ENCODE assay signal across 27 mouse cellular contexts in the genomic region with DNA sequence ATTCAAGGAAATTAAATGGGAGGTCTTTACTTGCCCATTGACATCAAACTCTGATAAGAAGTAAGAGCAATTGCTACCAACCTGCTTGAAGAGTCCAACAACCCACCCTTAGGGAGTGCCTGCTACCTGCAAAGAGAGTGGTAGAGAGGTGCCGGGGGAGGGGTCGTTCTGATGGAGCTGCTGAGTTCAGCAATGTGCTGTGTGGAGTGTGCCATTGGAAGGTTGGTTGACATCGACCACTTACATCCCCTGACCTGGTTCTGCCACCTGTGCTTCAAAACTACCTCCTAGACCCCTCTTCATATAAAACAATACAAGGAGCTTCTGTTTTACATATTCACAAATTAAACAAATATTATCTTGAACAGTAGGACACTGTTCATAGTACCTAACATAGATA. TPM values are rescaled to one million over a fixed set of nuclear protein-coding genes. Genes with fewer than 3 reads are reported as not detected.
"Had no signal": no experiment of that assay in that cellular context is flagged by ENCODE, and none has a peak within 500 bp of the region (broad histone marks: within the 10 kb centered on the region; RNA-seq: fewer than 3 reads in every experiment).

No protein-coding gene starts in this region.

- DNase-seq: lung, embryonic 14.5 days; lung, postnatal 10 days; lung, postnatal 4 days; midbrain, embryonic 14.5 days; retina, postnatal 1 day; right cerebral cortex, adult 18-20 months; right cerebral cortex, postnatal 25 days; right cerebral cortex, postnatal 4 days; spleen, adult 18-20 months; thymus, adult 18-20 months; thymus, postnatal 14 days; thymus, postnatal 36 days had no signal

- H3K36me3 ChIP-seq: midbrain, embryonic 10.5 days; midbrain, embryonic 12.5 days; neural tube, embryonic 13.5 days; neural tube, embryonic 15.5 days had no signal

- H3K9me3 ChIP-seq: midbrain, embryonic 10.5 days; midbrain, embryonic 12.5 days; neural tube, embryonic 13.5 days; neural tube, embryonic 15.5 days had no signal

- H3K27me3 ChIP-seq: midbrain, embryonic 12.5 days; neural tube, embryonic 13.5 days; neural tube, embryonic 15.5 days had no signal

- H3K9ac ChIP-seq: liver, embryonic 14.5 days; lung, embryonic 14.5 days; midbrain, embryonic 12.5 days; neural tube, embryonic 13.5 days; neural tube, embryonic 15.5 days had no signal

- H3K4me1 ChIP-seq: midbrain, embryonic 10.5 days; midbrain, embryonic 12.5 days; neural tube, embryonic 13.5 days; neural tube, embryonic 15.5 days had no signal

- H3K4me2 ChIP-seq: lung, embryonic 14.5 days; midbrain, embryonic 12.5 days; neural tube, embryonic 13.5 days; neural tube, embryonic 15.5 days had no signal

- H3K27ac ChIP-seq: liver, embryonic 14.5 days; midbrain, embryonic 10.5 days; midbrain, embryonic 12.5 days; neural tube, embryonic 13.5 days; neural tube, embryonic 15.5 days had no signal

- H3K4me3 ChIP-seq: midbrain, embryonic 10.5 days; midbrain, embryonic 12.5 days; neural tube, embryonic 13.5 days; neural tube, embryonic 15.5 days had no signal

RNA-seq across cellular contexts. Expression of gene Tchhl1, which starts 58.7 kb away (rescaled TPM):
- total RNA-seq: megakaryocyte, adult 5-6 weeks; megakaryocyte-erythroid progenitor cell, adult 5-6 weeks; midbrain, postnatal 0 days; monocyte, adult 5-6 weeks had no signal
- polyA plus RNA-seq: liver, embryonic 14.5 days; liver, embryonic 16.5 days; lung, embryonic 14.5 days; lung, embryonic 16.5 days; midbrain, embryonic 10.5 days; midbrain, embryonic 12.5 days; midbrain, embryonic 14.5 days; midbrain, postnatal 0 days; neural tube, embryonic 11.5 days; neural tube, embryonic 13.5 days; neural tube, embryonic 15.5 days; small intestine, adult 2 months; stomach, embryonic 14.5 days; thymus, postnatal 0 days had no signal
